In the genomic region with DNA sequence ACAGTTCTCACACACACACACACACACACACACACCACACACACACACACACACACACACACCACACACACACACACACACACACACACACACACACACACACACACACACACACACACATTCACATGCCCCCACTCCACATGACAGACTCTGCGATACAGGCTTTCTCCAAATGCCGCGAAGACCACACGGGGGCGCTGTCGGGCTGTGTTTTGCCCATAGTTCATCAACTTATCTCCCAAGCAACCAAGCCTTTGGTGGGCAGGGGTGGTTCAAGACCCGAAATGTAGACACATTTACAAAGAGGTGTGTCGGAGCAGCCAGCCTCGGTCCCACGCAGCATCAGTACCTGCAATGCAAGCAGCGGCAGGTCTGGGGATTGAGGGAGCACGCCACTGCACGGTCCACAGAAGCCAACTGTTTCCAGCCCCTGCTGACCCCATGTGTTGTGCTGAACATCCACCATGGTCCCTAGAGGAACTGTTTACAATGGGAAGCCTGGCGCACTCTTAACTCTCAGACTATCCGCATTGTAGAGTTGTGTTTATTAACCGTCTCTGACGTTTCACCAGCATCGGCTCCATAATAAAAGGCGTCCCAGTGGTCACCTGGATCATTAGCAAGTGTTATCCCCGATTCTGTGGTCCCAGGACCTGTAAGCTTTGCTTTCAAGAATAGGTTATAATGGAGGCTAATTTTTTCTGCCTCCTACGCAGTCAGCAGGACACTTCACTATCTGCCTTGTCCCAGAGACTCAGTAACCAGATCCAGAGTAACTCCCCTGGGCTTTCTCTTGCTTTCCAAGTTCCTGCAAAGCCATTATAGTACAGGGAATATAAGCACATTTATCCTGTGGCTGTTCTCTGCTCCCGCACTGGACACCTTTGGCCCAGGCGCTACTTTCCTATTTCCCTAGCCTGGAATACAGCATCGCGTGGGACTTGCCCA, we compare ENCODE assay signal across 7 mouse cellular contexts. TPM values are rescaled to one million over a fixed set of nuclear protein-coding genes. Genes with fewer than 3 reads are reported as not detected.
DNase-seq lines count a peak whose midpoint lies in the region; ATAC-seq lines count a peak whose summit lies in the region.

No protein-coding gene starts in this region.

- no peak for ATAC-seq in hindbrain, embryonic 12.5 days (ENCODE audit: low FRiP score)
- peak; percentile 68 for ATAC-seq in megakaryocyte progenitor cell, adult 5-6 weeks (replicated peaks; ENCODE audit: poor library complexity)

- no peaks in the 10 kb centered on the region for H3K9me3 ChIP-seq in hindbrain, embryonic 12.5 days (replicated peaks)

- peaks cover 9% of the 10 kb centered on the region; the same call in 1 of the 2 replicates for H3K4me1 ChIP-seq in hindbrain, embryonic 12.5 days

- peak overlapping the region; percentile 10; the same call in 1 of the 2 replicates for H3K4me3 ChIP-seq in hindbrain, embryonic 12.5 days

- DNase-seq in T-cell, adult 2 months (ENCODE audit: low spot score) = peak; percentile 79
- peak; percentile 57 for DNase-seq in cerebellum, adult 9-11 months
- peak; percentile 58 to 62 for DNase-seq in frontal cortex, postnatal 14 days (ENCODE audit: low spot score in 2 of 2)
- DNase-seq in left cerebral cortex, postnatal 10 days (ENCODE audit: extremely low spot score in 1 of 2, low spot score in 2 of 2) = peak; percentile 51 to 81
- peak; percentile 79 for DNase-seq in right cerebral cortex, postnatal 14 days

- H3K36me3 ChIP-seq in hindbrain, embryonic 12.5 days = no peaks in the 10 kb centered on the region

- H3K27ac ChIP-seq in hindbrain, embryonic 12.5 days = no peak overlapping the region

- H3K9ac ChIP-seq in hindbrain, embryonic 12.5 days = no peak overlapping the region

- peak overlapping the region; percentile 51 for H3K4me2 ChIP-seq in hindbrain, embryonic 12.5 days (replicated peaks)

- intact Hi-C loops in left cerebral cortex, postnatal 10 days (cut with DNase I) = no loop called here

- no peaks in the 10 kb centered on the region for H3K27me3 ChIP-seq in hindbrain, embryonic 12.5 days

- WGBS in hindbrain, embryonic 12.5 days = 27% methylated on average over 25 of the region's 25 CpGs

RNA-seq across cellular contexts. Expression of a gene that starts 18.5 kb away (rescaled TPM):
- not detected in 2 replicates for polyA plus RNA-seq in hindbrain, embryonic 12.5 days (2016; fragmentation: Nextera tagmentation; extraction: Ambion mirVana)
- total RNA-seq in left cerebral cortex, postnatal 10 days (2021) = not detected
- total RNA-seq in megakaryocyte progenitor cell, adult 5-6 weeks (2015) = not detected in 2 replicates
- total RNA-seq in megakaryocyte progenitor cell, adult 5-6 weeks (2017) = not detected in 2 replicates

RNA-seq across cellular contexts. Expression of a gene that starts 23.4 kb away (rescaled TPM):
- polyA plus RNA-seq in hindbrain, embryonic 12.5 days (2016; fragmentation: Nextera tagmentation; extraction: Ambion mirVana) = 166 and 167 TPM in 2 replicates
- total RNA-seq in left cerebral cortex, postnatal 10 days (2021) = 10 to 100 TPM; 62.2 to 64.0 TPM
- total RNA-seq in megakaryocyte progenitor cell, adult 5-6 weeks (2015) = 65.7 and 68.6 TPM in 2 replicates
- 60.1 and 62.8 TPM in 2 replicates for total RNA-seq in megakaryocyte progenitor cell, adult 5-6 weeks (2017)

RNA-seq across cellular contexts. Expression of a gene that starts 28.2 kb away (rescaled TPM):
- polyA plus RNA-seq in hindbrain, embryonic 12.5 days (2016; fragmentation: Nextera tagmentation; extraction: Ambion mirVana) = not detected in 2 replicates
- total RNA-seq in left cerebral cortex, postnatal 10 days (2021) = not detected
- total RNA-seq in megakaryocyte progenitor cell, adult 5-6 weeks (2015) = not detected in 2 replicates
- not detected in 2 replicates for total RNA-seq in megakaryocyte progenitor cell, adult 5-6 weeks (2017)

RNA-seq across cellular contexts. Expression of a gene that starts 41.0 kb away (rescaled TPM):
- not detected in 2 replicates for polyA plus RNA-seq in hindbrain, embryonic 12.5 days (2016; fragmentation: Nextera tagmentation; extraction: Ambion mirVana)
- not detected for total RNA-seq in left cerebral cortex, postnatal 10 days (2021)
- not detected in 2 replicates for total RNA-seq in megakaryocyte progenitor cell, adult 5-6 weeks (2015)
- not detected in 2 replicates for total RNA-seq in megakaryocyte progenitor cell, adult 5-6 weeks (2017)

RNA-seq across cellular contexts. Expression of a gene that starts 58.3 kb away (rescaled TPM):
- polyA plus RNA-seq in hindbrain, embryonic 12.5 days (2016; fragmentation: Nextera tagmentation; extraction: Ambion mirVana) = not detected in 2 replicates
- not detected for total RNA-seq in left cerebral cortex, postnatal 10 days (2021)
- not detected in 2 replicates for total RNA-seq in megakaryocyte progenitor cell, adult 5-6 weeks (2015)
- total RNA-seq in megakaryocyte progenitor cell, adult 5-6 weeks (2017) = not detected in 2 replicates
